Mouse (Mus musculus) liver, adult 2 months (tissue): ENCODE measurements around the gene Rab37.

Source experiments
- CTCF ChIP-seq: fragments of 200-500 bp; IDR thresholded peaks from 2 replicates; pipeline ENCODE4 v1.5.1; 2011; ENCODE audit warnings: low read depth, low read length, control low read depth
- POLR2A ChIP-seq: fragments of 200-500 bp; IDR thresholded peaks from 2 replicates; pipeline ENCODE4 v1.6.1; 2011; ENCODE audit warnings: low read length, control low read depth; ENCODE audit not compliant: insufficient read depth; ENCODE audit errors: extremely low read depth

DNA sequence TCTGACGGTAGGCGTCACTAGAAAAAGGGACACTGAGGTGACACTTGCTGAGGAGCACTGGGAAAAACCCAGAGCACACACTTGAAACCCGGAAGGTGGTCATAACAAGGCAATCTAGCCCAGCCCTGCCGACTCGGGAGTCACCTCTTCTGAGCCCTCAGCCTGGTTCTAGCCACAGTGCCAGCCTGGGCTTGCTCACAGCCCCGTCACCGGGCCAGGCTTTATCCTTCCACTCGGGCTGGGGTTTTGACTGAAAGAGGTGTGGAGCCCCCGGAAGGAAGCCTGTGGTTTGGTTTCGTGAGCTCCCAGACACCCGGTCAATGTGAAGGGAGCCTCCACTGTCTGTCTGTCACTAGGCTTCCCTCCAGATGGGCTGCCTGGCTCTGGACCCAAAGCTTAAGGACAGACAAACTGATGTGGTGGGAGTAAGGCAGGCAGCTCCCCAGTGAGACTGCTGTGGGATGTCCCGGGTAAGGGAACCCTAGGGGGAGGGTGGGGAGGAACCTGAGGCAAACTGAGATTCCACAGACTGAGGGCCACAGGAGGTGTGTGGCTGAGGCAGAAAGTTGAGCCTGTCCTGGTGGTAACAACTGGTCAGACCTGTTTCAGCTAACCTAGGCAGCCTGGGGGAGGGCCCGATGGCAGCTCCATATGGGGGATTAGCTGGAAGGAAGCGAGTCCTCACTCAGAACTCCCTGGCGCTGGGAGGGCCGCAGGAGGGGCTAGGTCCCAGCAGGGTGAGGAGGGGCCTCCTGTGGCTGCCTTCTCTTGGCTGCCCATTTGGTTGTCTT is 82.5 kb downstream of the Rab37 start:
- TF ChIP-seq CTCF (no peak), POLR2A (no peak)
